Mouse (Mus musculus) heart, adult 2 months (tissue): ENCODE measurements around the gene Ifngr1.

ENCODE experiments used
- CTCF ChIP-seq: fragments of 200-600 bp; IDR thresholded peaks from 2 replicates; pipeline ENCODE4 v1.8.1; 2022; ENCODE audit warnings: antibody characterized with exemption, mild to moderate bottlenecking, moderate library complexity
- POLR2A ChIP-seq: fragments of 200-500 bp; IDR thresholded peaks from 2 replicates; pipeline ENCODE4 v1.6.1; 2011; ENCODE audit warnings: mild to moderate bottlenecking, low read depth, low read length, control low read depth; ENCODE audit not compliant: insufficient read depth

GRCm38 (mm10) chr10:19657426-19657825 lies 65.7 kb downstream of the Ifngr1 start:
- TF ChIP-seq POLR2A (no peak), CTCF (no peak)
